Mouse (Mus musculus): ENCODE results near the gene Cldn6.

GRCm38 (mm10) chr17:23651363-23651762 is 27.7 kb upstream of the Cldn6 start:
- TF ChIP-seq CTCF (IDR thresholded peaks at IDR 0.05; ENCODE audit: extremely low read depth, insufficient read length, insufficient replicate concordance, low read depth, low read length) (no peak), POLR2A (IDR thresholded peaks at IDR 0.05; ENCODE audit: low read depth, low read length) (no peak)

Measured in small intestine, adult 2 months (tissue).